Mouse (Mus musculus) limb, embryonic 15.5 days (tissue): ENCODE results near the gene Naa15. TPM values are rescaled to one million over a fixed set of nuclear protein-coding genes. Genes with fewer than 3 reads are reported as not detected.
"Not testable (repeated sequence)": the region's sequence is repeated elsewhere in the genome, so short reads cannot be mapped to it uniquely, and the experiment has no call there.

Experiments
- ATAC-seq: fragments of 200-750 bp; cut with Nextera tagmentation; 2 replicates; pipeline ENCODE4 v1.8.0; 2017; ENCODE audit warnings: low read depth, moderate TSS enrichment; ENCODE audit not compliant: insufficient number of reproducible peaks, low FRiP score, low TSS enrichment
- H3K27ac ChIP-seq: fragments of 300-500 bp; sonication (generic); 2 replicates; pipeline ENCODE4 v1.5.1; 2015; ENCODE audit warnings: moderate library complexity, mild to moderate bottlenecking, inconsistent platforms
- H3K27me3 ChIP-seq: fragments of 300-500 bp; sonication (generic); 2 replicates; pipeline ENCODE4 v1.6.1; 2015; ENCODE audit warnings: inconsistent platforms
- H3K36me3 ChIP-seq: fragments of 300-500 bp; sonication (generic); 2 replicates; pipeline ENCODE4 v1.6.1; 2015; ENCODE audit warnings: inconsistent platforms
- H3K4me1 ChIP-seq: fragments of 300-500 bp; sonication (generic); 2 replicates; pipeline ENCODE4 v1.6.1; 2015; ENCODE audit warnings: inconsistent platforms
- H3K4me2 ChIP-seq: fragments of 300-500 bp; sonication (generic); 2 replicates; pipeline ENCODE4 v1.6.1; 2015; ENCODE audit warnings: mild to moderate bottlenecking, inconsistent platforms
- H3K4me3 ChIP-seq: fragments of 300-500 bp; sonication (generic); 2 replicates; pipeline ENCODE4 v1.5.1; 2015; ENCODE audit warnings: mild to moderate bottlenecking, inconsistent platforms
- H3K9ac ChIP-seq: fragments of 300-500 bp; sonication (generic); 2 replicates; pipeline ENCODE4 v1.6.1; 2015; ENCODE audit warnings: inconsistent platforms
- H3K9me3 ChIP-seq: fragments of 300-500 bp; sonication (generic); 2 replicates; pipeline ENCODE4 v1.6.1; 2016; ENCODE audit warnings: inconsistent platforms
- WGBS: fragments of 180-500 bp; shearing (Covaris S2); methylation state at CpG from one replicate; pipeline ENCODE4 v1.1.7; 2015; 5-methylcytosine and 5-hydroxymethylcytosine counted together
- polyA plus RNA-seq: library from polyadenylated mRNA; unstranded; fragments of >200 nt; fragmentation: Nextera tagmentation; extraction: Ambion mirVana; gene quantifications from 2 replicates; pipeline ENCODE4 v1.2.1, GENCODE M21; 2015

The Naa15 gene
- polyA plus RNA-seq, 1 experiment from 2014 or later = 46.5 TPM

- no peak overlapping the region for H3K27ac ChIP-seq
Measured at GRCm38 (mm10) chr3:51395461-51396145, 19.3 kb upstream of the Naa15 start.

GRCm38 (mm10) chr3:51396219-51397068, 18.5 kb upstream of the Naa15 start, which contains the start of gene Mgarp:
Gene Mgarp (minus strand): TSS chr3:51396738.
- peak within 1 kb of the TSS; percentile 87 for H3K4me2 ChIP-seq
- peaks cover 9% of the 10 kb centered on the region for H3K4me1 ChIP-seq
- WGBS = 3% methylated on average over 41 of the region's 41 CpGs
- H3K36me3 ChIP-seq = no peaks in the 10 kb centered on the region
- peak; percentile 72 for ATAC-seq
- no peaks in the 10 kb centered on the region for H3K9me3 ChIP-seq
- H3K27ac ChIP-seq = no peak within 1 kb of the TSS
- peak within 1 kb of the TSS; percentile 53 for H3K4me3 ChIP-seq
- H3K27me3 ChIP-seq = peaks cover 28% of the 10 kb centered on the region
- 0 out of 2 replicates have a peak within 1 kb of the TSS, but pooled peaks have one; percentile 26 for H3K9ac ChIP-seq

More at GRCm38 (mm10) chr3:51395461-51396145, 19.3 kb upstream of the Naa15 start:
- no peak overlapping the region for H3K9ac ChIP-seq
- H3K9me3 ChIP-seq = no peaks in the 10 kb centered on the region
- peaks cover 9% of the 10 kb centered on the region for H3K4me1 ChIP-seq
- H3K4me3 ChIP-seq = 0 out of 2 replicates have a peak overlapping the region, but pooled peaks have one; percentile 53
- no peak for ATAC-seq
- peak overlapping the region; percentile 87 for H3K4me2 ChIP-seq
- no peaks in the 10 kb centered on the region for H3K36me3 ChIP-seq
- 34% methylated on average over 19 of the region's 19 CpGs for WGBS
- peaks cover 28% of the 10 kb centered on the region for H3K27me3 ChIP-seq

GRCm38 (mm10) chr3:51397700-51398299, 17.1 kb upstream of the Naa15 start:
- Histone ChIP-seq H3K27me3 (peaks cover 28% of the 10 kb centered on the region), H3K36me3 (no peaks in the 10 kb centered on the region; the same call in 1 of the 2 replicates), H3K9ac (no peak overlapping the region), H3K4me2 (no peak overlapping the region), H3K9me3 (no peaks in the 10 kb centered on the region), H3K4me3 (no peak overlapping the region), H3K4me1 (peaks cover 9% of the 10 kb centered on the region), H3K27ac (no peak overlapping the region)
- ATAC-seq = no peak
- WGBS = 56% methylated on average over 15 of the region's 15 CpGs

GRCm38 (mm10) chr3:51398667-51399066, 16.3 kb upstream of the Naa15 start:
- H3K4me3 ChIP-seq = no peak overlapping the region
- 20% methylated on average over 3 of the region's 3 CpGs for WGBS
- ATAC-seq = no peak

GRCm38 (mm10) chr3:51399531-51399930, 15.4 kb upstream of the Naa15 start:
- no peak overlapping the region for H3K27ac ChIP-seq
- no peak overlapping the region for H3K4me2 ChIP-seq
- 62% methylated on average over 4 of the region's 4 CpGs for WGBS
- peaks cover 9% of the 10 kb centered on the region for H3K4me1 ChIP-seq
- H3K9me3 ChIP-seq = no peaks in the 10 kb centered on the region
- ATAC-seq = no peak
- no peak overlapping the region for H3K4me3 ChIP-seq
- H3K27me3 ChIP-seq = peaks cover 28% of the 10 kb centered on the region
- peaks cover 13% of the 10 kb centered on the region; the same call in 1 of the 2 replicates for H3K36me3 ChIP-seq
- H3K9ac ChIP-seq = no peak overlapping the region

More at GRCm38 (mm10) chr3:51398667-51399066, 16.3 kb upstream of the Naa15 start:
- Histone ChIP-seq H3K27ac (no peak overlapping the region), H3K9me3 (no peaks in the 10 kb centered on the region), H3K36me3 (peaks cover 7% of the 10 kb centered on the region; the same call in 1 of the 2 replicates), H3K27me3 (peaks cover 28% of the 10 kb centered on the region), H3K9ac (no peak overlapping the region), H3K4me1 (peaks cover 9% of the 10 kb centered on the region), H3K4me2 (no peak overlapping the region)

- no peak overlapping the region for H3K4me2 ChIP-seq
- H3K9ac ChIP-seq = no peak overlapping the region
- ATAC-seq = no peak
- H3K4me3 ChIP-seq = no peak overlapping the region
- no peaks in the 10 kb centered on the region for H3K9me3 ChIP-seq
- H3K36me3 ChIP-seq = peaks cover 17% of the 10 kb centered on the region; the same call in 1 of the 2 replicates
- H3K27me3 ChIP-seq = peaks cover 23% of the 10 kb centered on the region
- no peak overlapping the region for H3K27ac ChIP-seq
- peaks cover 9% of the 10 kb centered on the region for H3K4me1 ChIP-seq
- 70% methylated on average over 10 of the region's 10 CpGs for WGBS
Measured at GRCm38 (mm10) chr3:51400682-51401081, 14.3 kb upstream of the Naa15 start.

- not testable (repeated sequence) for H3K9ac ChIP-seq, H3K4me2 ChIP-seq, H3K4me1 ChIP-seq, H3K27ac ChIP-seq, ATAC-seq, H3K9me3 ChIP-seq, H3K4me3 ChIP-seq
- H3K36me3 ChIP-seq = peaks cover 29% of the 10 kb centered on the region
- 0 out of 2 replicates have a peak, but pooled peaks cover 14% of the 10 kb centered on the region for H3K27me3 ChIP-seq
- WGBS = 71% methylated on average over 4 of the region's 4 CpGs
Measured at GRCm38 (mm10) chr3:51402054-51402453, 12.9 kb upstream of the Naa15 start.

- Histone ChIP-seq H3K9ac (no peak overlapping the region), H3K4me3 (no peak overlapping the region), H3K27ac (no peak overlapping the region), H3K27me3 (0 out of 2 replicates have a peak, but pooled peaks cover 12% of the 10 kb centered on the region), H3K4me2 (no peak overlapping the region), H3K36me3 (peaks cover 29% of the 10 kb centered on the region), H3K9me3 (no peaks in the 10 kb centered on the region), H3K4me1 (peaks cover 3% of the 10 kb centered on the region; the same call in 1 of the 2 replicates)
- 91% methylated on average over 12 of the region's 12 CpGs for WGBS
- ATAC-seq = no peak
Measured at GRCm38 (mm10) chr3:51402628-51403027, 12.3 kb upstream of the Naa15 start.

GRCm38 (mm10) chr3:51407870-51408560, 6.9 kb upstream of the Naa15 start:
- H3K4me1 ChIP-seq = peaks cover 6% of the 10 kb centered on the region
- H3K36me3 ChIP-seq = peaks cover 28% of the 10 kb centered on the region
- 16% methylated on average over 20 of the region's 20 CpGs for WGBS
- H3K27me3 ChIP-seq = no peaks in the 10 kb centered on the region
- ATAC-seq = no peak
- peak overlapping the region; percentile 95 for H3K27ac ChIP-seq
- no peaks in the 10 kb centered on the region for H3K9me3 ChIP-seq
- peak overlapping the region; percentile 76 for H3K4me3 ChIP-seq
- H3K9ac ChIP-seq = peak overlapping the region; percentile 69
- H3K4me2 ChIP-seq = peak overlapping the region; percentile 62

- H3K4me1 ChIP-seq = peaks cover 6% of the 10 kb centered on the region
- WGBS = 1% methylated on average over 35 of the region's 40 CpGs
Measured at GRCm38 (mm10) chr3:51408561-51409183, 6.3 kb upstream of the Naa15 start, which contains the start of gene Ndufc1. Gene Ndufc1 (minus strand): TSS chr3:51408988.

GRCm38 (mm10) chr3:51412457-51412856, 2.5 kb upstream of the Naa15 start:
- WGBS = 88% methylated on average over 7 of the region's 7 CpGs
- Histone ChIP-seq H3K9me3 (no peaks in the 10 kb centered on the region), H3K36me3 (no peaks in the 10 kb centered on the region), H3K4me1 (peaks cover 13% of the 10 kb centered on the region), H3K27ac (no peak overlapping the region), H3K27me3 (no peaks in the 10 kb centered on the region), H3K4me2 (no peak overlapping the region), H3K9ac (no peak overlapping the region), H3K4me3 (no peak overlapping the region)
- ATAC-seq = no peak

More at GRCm38 (mm10) chr3:51408561-51409183, 6.3 kb upstream of the Naa15 start, which contains the start of gene Ndufc1:
- Histone ChIP-seq H3K9me3 (no peaks in the 10 kb centered on the region), H3K4me3 (peak within 1 kb of the TSS; percentile 76), H3K4me2 (peak within 1 kb of the TSS; percentile 62), H3K27me3 (no peaks in the 10 kb centered on the region), H3K27ac (peak within 1 kb of the TSS; percentile 95), H3K36me3 (peaks cover 22% of the 10 kb centered on the region), H3K9ac (peak within 1 kb of the TSS; percentile 69)
- ATAC-seq = peak; percentile 85
